Mouse (Mus musculus) spleen, adult 2 months (tissue): ENCODE measurements around the gene Abcf1.
"Not testable (repeated sequence)": the region's sequence is repeated elsewhere in the genome, so short reads cannot be mapped to it uniquely, and the experiment has no call there.

ENCODE experiments used
- CTCF ChIP-seq: fragments of 200-500 bp; IDR thresholded peaks from 2 replicates; pipeline ENCODE4 v1.5.1; 2011; ENCODE audit warnings: mild to moderate bottlenecking, inconsistent platforms; ENCODE audit not compliant: insufficient read depth, insufficient read length, insufficient replicate concordance; ENCODE audit errors: extremely low read depth
- POLR2A ChIP-seq: fragments of 200-500 bp; IDR thresholded peaks from 2 replicates; pipeline ENCODE4 v1.6.1; 2011; ENCODE audit warnings: low read depth, low read length, inconsistent platforms

DNA sequence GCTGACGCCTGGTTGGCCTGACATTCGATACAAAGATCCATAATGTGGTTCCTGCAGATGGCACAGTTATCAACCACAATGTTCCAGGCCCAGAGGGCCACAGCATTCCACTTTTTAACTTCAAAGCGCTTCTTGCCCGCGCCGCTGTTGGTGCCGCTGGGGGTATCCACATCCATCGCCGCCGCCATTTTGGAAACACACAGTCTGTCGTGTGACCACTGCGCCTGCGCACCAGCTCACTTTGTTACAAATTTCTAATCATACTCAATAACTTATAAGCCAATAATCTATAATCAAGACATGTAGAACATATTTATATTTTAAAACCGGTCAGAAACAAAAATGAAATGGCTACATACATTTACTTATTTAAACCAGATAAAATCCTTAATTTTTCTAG lies 33.8 kb downstream of the Abcf1 start:
- TF ChIP-seq CTCF, POLR2A: not testable (repeated sequence)
